Mouse (Mus musculus): ENCODE measurements around the gene Tmc3. TPM values are rescaled to one million over a fixed set of nuclear protein-coding genes. Genes with fewer than 3 reads are reported as not detected.
A peak's percentile ranks its signal among the peaks of the same experiment; 100 is the strongest.

Tmc3 gene
- polyA plus RNA-seq, 1 experiment, result 0.19 TPM

DNA sequence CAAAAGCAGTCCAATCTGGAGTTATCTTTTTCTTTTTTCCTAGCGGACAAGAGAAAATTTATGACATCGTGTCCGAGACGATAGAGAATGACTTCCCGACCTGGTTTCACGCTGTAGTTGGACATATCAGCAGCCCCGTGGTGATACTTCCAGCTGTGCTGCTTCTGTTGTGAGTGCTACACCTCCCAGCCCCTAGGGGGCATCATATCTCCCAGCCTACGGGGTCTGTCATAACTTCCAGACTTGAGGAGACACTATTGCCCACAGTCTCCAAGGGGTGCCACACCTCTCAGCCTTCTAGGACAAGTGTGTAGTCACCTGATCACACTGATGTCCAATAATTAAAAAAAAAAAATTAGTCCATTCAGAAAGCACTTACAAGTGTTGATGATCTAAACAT is 31.1 kb downstream of the Tmc3 start:
- WGBS, result 76% methylated on average over 8 of the region's 8 CpGs
- TF ChIP-seq POLR2A (IDR thresholded peaks at IDR 0.05; ENCODE audit: borderline replicate concordance, extremely low read depth, low read depth, low read length) (no peak), CTCF (IDR thresholded peaks at IDR 0.05; ENCODE audit: insufficient read depth, low read length) (0 out of 2 replicates have a peak, but pooled peaks have one; percentile 19)
- no peak for DNase-seq
- Histone ChIP-seq H3K4me3 (replicated peaks; ENCODE audit: extremely low read depth, low read depth, low read length) (no peak overlapping the region), H3K4me1 (ENCODE audit: control insufficient read depth, insufficient read depth, low read length) (no peaks in the 10 kb centered on the region; the same call in 1 of the 2 replicates)

GRCm38 (mm10) chr7:83616268-83616667 is 31.5 kb downstream of the Tmc3 start:
- WGBS, result 75% methylated on average over 3 of the region's 3 CpGs
- Histone ChIP-seq H3K4me1 (ENCODE audit: control insufficient read depth, insufficient read depth, low read length) (no peaks in the 10 kb centered on the region; the same call in 1 of the 2 replicates), H3K4me3 (replicated peaks; ENCODE audit: extremely low read depth, low read depth, low read length) (no peak overlapping the region)
- DNase-seq, result no peak
- TF ChIP-seq CTCF (IDR thresholded peaks at IDR 0.05; ENCODE audit: insufficient read depth, low read length) (no peak), POLR2A (IDR thresholded peaks at IDR 0.05; ENCODE audit: borderline replicate concordance, extremely low read depth, low read depth, low read length) (no peak)

DNA sequence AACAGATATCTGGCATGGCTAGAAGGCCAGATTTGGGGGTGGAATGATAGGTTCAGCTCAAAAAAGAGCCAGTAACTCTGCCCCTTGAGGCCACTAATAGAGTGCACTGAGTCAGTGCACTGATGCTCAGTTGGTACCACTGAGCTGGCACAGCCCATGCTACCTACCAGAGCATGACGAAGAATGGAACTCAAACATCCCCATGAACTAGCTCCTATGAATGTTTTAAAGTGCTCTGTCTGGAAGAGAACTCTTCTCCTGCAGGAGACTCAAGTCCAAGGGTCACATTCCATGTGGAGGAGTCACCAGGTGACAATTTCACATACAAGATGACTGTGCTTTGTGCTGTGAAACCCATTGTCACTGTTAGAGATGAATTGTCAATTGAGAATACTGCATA is 34.0 kb downstream of the Tmc3 start:
- Histone ChIP-seq H3K4me3 (replicated peaks; ENCODE audit: extremely low read depth, low read depth, low read length) (no peak overlapping the region), H3K4me1 (ENCODE audit: control insufficient read depth, insufficient read depth, low read length) (no peaks in the 10 kb centered on the region; the same call in 1 of the 2 replicates)
- 92% methylated on average over 1 of the region's 1 CpGs for WGBS
- TF ChIP-seq POLR2A (IDR thresholded peaks at IDR 0.05; ENCODE audit: borderline replicate concordance, extremely low read depth, low read depth, low read length) (no peak), CTCF (IDR thresholded peaks at IDR 0.05; ENCODE audit: insufficient read depth, low read length) (no peak)
- no peak for DNase-seq

GRCm38 (mm10) chr7:83622582-83622981 is 37.9 kb downstream of the Tmc3 start:
- DNase-seq, result no peak
- Histone ChIP-seq H3K4me1 (ENCODE audit: control insufficient read depth, insufficient read depth, low read length) (no peaks in the 10 kb centered on the region), H3K4me3 (replicated peaks; ENCODE audit: extremely low read depth, low read depth, low read length) (no peak overlapping the region)
- TF ChIP-seq CTCF (IDR thresholded peaks at IDR 0.05; ENCODE audit: insufficient read depth, low read length), result no peak
- TF ChIP-seq POLR2A (IDR thresholded peaks at IDR 0.05; ENCODE audit: borderline replicate concordance, extremely low read depth, low read depth, low read length), result no peak
- 87% methylated on average over 6 of the region's 6 CpGs for WGBS

DNA sequence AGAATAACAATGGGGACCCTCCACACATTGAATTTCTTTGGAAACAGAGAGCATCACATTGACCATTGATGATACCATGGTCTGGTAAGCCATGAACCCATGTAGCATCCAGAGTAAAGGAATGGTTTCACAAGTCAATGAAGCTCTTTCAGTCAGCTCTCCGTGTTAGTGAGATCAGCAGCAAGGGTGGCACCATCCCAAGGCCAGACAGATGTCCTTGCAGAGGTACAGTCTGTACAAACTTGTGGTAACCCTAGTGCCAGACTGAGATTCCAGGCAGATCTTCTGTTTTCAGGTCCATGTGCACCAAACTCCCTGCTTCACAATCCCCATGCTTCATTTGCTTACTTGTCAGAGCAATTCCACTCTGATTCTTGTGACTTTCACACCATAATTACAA is 39.3 kb downstream of the Tmc3 start:
- Histone ChIP-seq H3K4me1 (ENCODE audit: control insufficient read depth, insufficient read depth, low read length) (no peaks in the 10 kb centered on the region), H3K4me3 (replicated peaks; ENCODE audit: extremely low read depth, low read depth, low read length) (no peak overlapping the region)
- no peak for TF ChIP-seq POLR2A (IDR thresholded peaks at IDR 0.05; ENCODE audit: borderline replicate concordance, extremely low read depth, low read depth, low read length)
- no peak for TF ChIP-seq CTCF (IDR thresholded peaks at IDR 0.05; ENCODE audit: insufficient read depth, low read length)
- DNase-seq, result no peak
- 84% methylated on average over 1 of the region's 1 CpGs for WGBS

DNA sequence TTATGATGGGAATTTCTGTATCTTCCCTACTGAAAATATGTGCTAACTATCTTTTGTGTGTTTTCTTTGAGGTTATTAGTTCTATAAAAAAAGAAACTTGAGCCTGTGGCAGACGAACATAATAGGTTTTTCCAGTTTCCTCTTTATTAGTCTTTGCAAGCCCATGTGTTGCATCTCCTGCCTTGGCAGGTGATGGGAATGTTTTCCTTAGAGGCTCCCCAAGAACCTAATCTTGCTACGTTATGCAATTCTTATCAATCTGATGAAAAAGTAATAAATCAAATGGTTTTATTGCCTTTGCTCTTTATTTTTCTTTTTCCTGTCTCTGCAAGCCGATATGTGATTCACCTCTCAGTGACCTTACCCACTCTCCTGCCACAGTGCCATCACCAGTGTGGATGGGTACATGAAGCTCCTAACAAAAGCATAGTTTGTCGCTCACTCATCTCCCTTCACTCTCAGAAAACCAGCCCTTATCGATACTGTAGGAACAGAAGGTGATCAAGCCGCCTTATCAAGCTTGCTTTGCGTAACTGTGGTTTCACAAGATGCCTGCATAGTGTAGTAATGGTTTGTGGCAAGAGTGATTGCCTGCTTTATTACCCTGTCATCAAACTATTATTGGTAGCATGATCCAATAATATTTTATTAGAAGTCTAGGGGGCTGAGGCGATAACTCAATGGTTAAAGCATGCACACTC is 42.0 kb downstream of the Tmc3 start:
- 75% methylated on average over 8 of the region's 8 CpGs for WGBS
- TF ChIP-seq POLR2A (IDR thresholded peaks at IDR 0.05; ENCODE audit: borderline replicate concordance, extremely low read depth, low read depth, low read length), result no peak
- TF ChIP-seq CTCF (IDR thresholded peaks at IDR 0.05; ENCODE audit: insufficient read depth, low read length), result no peak

GRCm38 (mm10) chr7:83627369-83627768 is 42.6 kb downstream of the Tmc3 start:
- H3K4me3 ChIP-seq (replicated peaks; ENCODE audit: extremely low read depth, low read depth, low read length), result no peak overlapping the region
- peaks cover 2% of the 10 kb centered on the region; the same call in 1 of the 2 replicates for H3K4me1 ChIP-seq (ENCODE audit: control insufficient read depth, insufficient read depth, low read length)
- no peak for DNase-seq
- 82% methylated on average over 4 of the region's 4 CpGs for WGBS
- TF ChIP-seq POLR2A (IDR thresholded peaks at IDR 0.05; ENCODE audit: borderline replicate concordance, extremely low read depth, low read depth, low read length) (no peak), CTCF (IDR thresholded peaks at IDR 0.05; ENCODE audit: insufficient read depth, low read length) (no peak)

More for the DNA sequence above, 42.0 kb downstream of the Tmc3 start:
- no peak for DNase-seq
- peaks cover 2% of the 10 kb centered on the region; the same call in 1 of the 2 replicates for H3K4me1 ChIP-seq (ENCODE audit: control insufficient read depth, insufficient read depth, low read length)
- no peak overlapping the region for H3K4me3 ChIP-seq (replicated peaks; ENCODE audit: extremely low read depth, low read depth, low read length)

DNA sequence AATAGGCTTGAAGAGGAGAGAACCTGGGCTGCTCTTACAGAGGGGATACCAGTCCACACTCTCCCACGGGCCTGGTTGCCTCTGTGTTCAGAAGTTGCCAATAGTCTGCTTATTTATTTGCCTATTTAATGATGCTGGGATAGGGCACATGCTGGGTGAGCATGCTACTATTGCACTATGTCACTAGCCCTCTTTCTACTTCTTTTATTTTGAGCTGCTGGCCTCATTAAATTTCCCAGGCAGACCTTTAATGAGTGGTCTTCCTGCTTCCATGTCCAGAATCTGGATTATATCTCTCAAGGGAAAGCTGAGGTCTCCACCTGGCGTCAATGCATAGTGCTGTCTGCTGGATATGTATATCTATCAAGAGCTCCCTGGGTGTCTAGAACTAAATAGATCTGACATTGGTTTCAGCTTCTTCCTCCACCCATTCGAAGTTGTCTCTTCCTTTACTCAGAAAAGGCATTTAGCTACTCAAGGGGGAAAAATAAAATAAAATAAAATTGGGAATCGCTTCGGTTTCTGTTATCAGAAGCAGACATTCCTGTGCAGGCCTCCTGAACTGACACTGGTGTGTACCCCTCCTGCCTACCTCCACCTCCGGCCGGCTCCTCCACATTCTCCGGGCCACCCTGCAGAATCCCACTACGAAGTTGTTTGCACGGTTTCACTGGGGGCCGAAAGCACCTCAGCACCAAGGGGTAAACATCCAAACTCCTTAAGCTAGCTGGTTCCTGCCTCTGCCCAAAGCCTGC is 46.5 kb downstream of the Tmc3 start:
- Histone ChIP-seq H3K4me3 (replicated peaks; ENCODE audit: extremely low read depth, low read depth, low read length) (peak overlapping the region; percentile 69), H3K4me1 (ENCODE audit: control insufficient read depth, insufficient read depth, low read length) (peaks cover 8% of the 10 kb centered on the region)
- WGBS, result 9% methylated on average over 11 of the region's 11 CpGs
- TF ChIP-seq CTCF (IDR thresholded peaks at IDR 0.05; ENCODE audit: insufficient read depth, low read length) (no peak), POLR2A (IDR thresholded peaks at IDR 0.05; ENCODE audit: borderline replicate concordance, extremely low read depth, low read depth, low read length) (no peak)
- no peak for DNase-seq

DNA sequence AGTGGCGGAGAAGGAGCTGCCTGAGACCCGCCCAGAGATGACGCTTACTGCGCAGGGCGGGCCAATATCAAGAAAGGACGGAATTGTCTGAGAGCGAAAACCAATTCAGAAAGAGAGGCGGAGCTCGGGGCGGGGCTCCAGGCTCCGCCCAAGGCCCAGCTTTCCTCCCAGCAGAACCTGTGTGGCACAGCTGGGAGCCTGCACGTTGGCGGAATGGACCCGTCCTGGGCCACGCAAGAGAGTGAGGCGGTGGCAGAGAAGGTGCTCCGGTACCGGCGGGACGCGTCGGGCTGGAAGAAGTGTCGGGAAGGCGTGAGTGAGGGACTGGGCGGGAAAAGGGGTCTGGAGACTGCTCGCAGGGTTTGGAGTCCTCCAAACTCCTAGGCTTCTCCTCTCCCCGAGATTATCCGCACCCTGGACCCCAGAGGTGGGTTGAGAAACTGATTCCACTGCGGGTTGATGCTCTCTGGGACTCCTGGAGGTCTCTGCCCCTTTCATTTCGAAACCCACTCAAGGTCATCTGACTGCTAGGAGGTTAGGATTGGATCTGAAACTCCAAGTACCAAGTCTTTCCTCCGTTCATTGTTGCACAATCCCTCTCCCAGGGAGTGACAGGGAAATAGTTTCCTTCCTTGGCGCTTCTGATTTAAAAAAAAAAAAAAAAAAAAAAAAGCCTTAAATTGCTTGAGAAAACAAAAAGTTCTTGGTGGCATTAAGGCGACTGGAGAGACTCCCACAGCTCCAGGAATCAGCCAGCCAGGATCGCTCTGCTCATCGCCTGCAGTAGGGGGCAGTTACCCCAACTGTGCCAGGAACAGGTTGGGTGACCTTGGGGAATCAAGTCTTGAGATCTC is 47.3 kb downstream of the Tmc3 start, which contains the start of gene Stard5:
Stard5 (plus strand) TSS at position 132 of the 854 bp plus-strand sequence.
- WGBS, result under 1% methylated on average over 35 of the region's 35 CpGs
- Histone ChIP-seq H3K4me3 (replicated peaks; ENCODE audit: extremely low read depth, low read depth, low read length) (peak within 1 kb of the TSS; percentile 96), H3K4me1 (ENCODE audit: control insufficient read depth, insufficient read depth, low read length) (peaks cover 8% of the 10 kb centered on the region)
- DNase-seq, result peak; percentile 93
- peak; percentile 92 for TF ChIP-seq POLR2A (IDR thresholded peaks at IDR 0.05; ENCODE audit: borderline replicate concordance, extremely low read depth, low read depth, low read length)
- TF ChIP-seq CTCF (IDR thresholded peaks at IDR 0.05; ENCODE audit: insufficient read depth, low read length), result peak; percentile 5; the same call in 1 of the 2 replicates

Measured in lung, adult 2 months (tissue).